In the genomic region with DNA sequence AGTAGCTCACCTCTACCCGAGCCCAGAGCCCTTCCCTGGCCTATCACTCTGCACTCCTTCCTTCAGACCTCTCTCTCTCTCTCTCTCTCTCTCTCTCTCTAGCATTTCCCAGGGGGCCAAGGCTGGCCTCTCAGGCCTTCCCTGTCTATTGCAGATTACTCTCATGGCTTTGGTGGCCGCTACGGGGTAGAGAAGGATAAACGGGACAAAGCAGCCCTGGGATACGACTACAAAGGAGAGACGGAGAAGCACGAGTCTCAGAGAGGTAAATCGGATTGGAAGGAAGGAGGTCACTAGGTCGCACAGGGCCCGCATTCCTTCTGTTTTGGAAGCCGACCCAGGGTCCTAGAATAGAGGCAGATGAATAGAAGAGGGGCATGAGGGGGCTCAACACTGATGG, we compare ENCODE assay signal across 21 mouse cellular contexts. TPM values are rescaled to one million over a fixed set of nuclear protein-coding genes. Genes with fewer than 3 reads are reported as not detected.
DNase-seq lines count a peak whose midpoint lies in the region; ATAC-seq lines count a peak whose summit lies in the region.
"Had no signal": no experiment of that assay in that cellular context is flagged by ENCODE, and none has a peak within 500 bp of the region (broad histone marks: within the 10 kb centered on the region; RNA-seq: fewer than 3 reads in every experiment).

No protein-coding gene starts in this region.

- DNase-seq in heart, adult 11 months = peak; percentile 67
- DNase-seq in midbrain, embryonic 10.5 days (ENCODE audit: low spot score) = peak; percentile 40
- peak; percentile 10 for DNase-seq in retina, embryonic 14.5 days (ENCODE audit: low spot score)
- no peak for DNase-seq in embryo, embryonic 10 days (ENCODE audit: low spot score)
- DNase-seq in right cerebral cortex, postnatal 14 days = no peak
- DNase-seq: adrenal gland, adult 2 months; adrenal gland, postnatal 10 days; adrenal gland, postnatal 25 days; cerebellum, adult 11 months; cerebellum, adult 18-20 months; cerebellum, adult 8-10 months; cerebellum, adult 9-11 months; cerebellum, postnatal 14 days had no signal

- no peak overlapping the region for H3K4me2 ChIP-seq in heart, embryonic 12.5 days
- no peak overlapping the region for H3K4me2 ChIP-seq in midbrain, embryonic 15.5 days
- H3K4me2 ChIP-seq: embryonic facial prominence, embryonic 12.5 days; forebrain, embryonic 12.5 days had no signal

- H3K9me3 ChIP-seq in heart, embryonic 12.5 days (replicated peaks) = no peaks in the 10 kb centered on the region
- H3K9me3 ChIP-seq in midbrain, embryonic 10.5 days (replicated peaks) = no peaks in the 10 kb centered on the region
- H3K9me3 ChIP-seq in midbrain, embryonic 15.5 days = no peaks in the 10 kb centered on the region
- H3K9me3 ChIP-seq: embryonic facial prominence, embryonic 10.5 days; embryonic facial prominence, embryonic 12.5 days; forebrain, embryonic 12.5 days had no signal

- no peaks in the 10 kb centered on the region for H3K36me3 ChIP-seq in heart, embryonic 12.5 days
- H3K36me3 ChIP-seq in midbrain, embryonic 10.5 days = no peaks in the 10 kb centered on the region
- H3K36me3 ChIP-seq in midbrain, embryonic 15.5 days (replicated peaks) = no peaks in the 10 kb centered on the region
- H3K36me3 ChIP-seq: embryonic facial prominence, embryonic 10.5 days; embryonic facial prominence, embryonic 12.5 days; forebrain, embryonic 12.5 days had no signal

- 78% methylated on average over 11 of the region's 11 CpGs for WGBS in heart, embryonic 12.5 days
- 19% methylated on average over 11 of the region's 11 CpGs for WGBS in midbrain, embryonic 10.5 days
- WGBS in midbrain, embryonic 15.5 days = 18% methylated on average over 11 of the region's 11 CpGs

- no peaks in the 10 kb centered on the region for H3K27me3 ChIP-seq in heart, embryonic 12.5 days (replicated peaks)
- H3K27me3 ChIP-seq in midbrain, embryonic 10.5 days (ENCODE audit: low read depth, poor library complexity, severe bottlenecking) = no peaks in the 10 kb centered on the region
- no peaks in the 10 kb centered on the region for H3K27me3 ChIP-seq in midbrain, embryonic 15.5 days (replicated peaks)
- H3K27me3 ChIP-seq: embryonic facial prominence, embryonic 12.5 days; forebrain, embryonic 12.5 days had no signal

- H3K27ac ChIP-seq in heart, embryonic 12.5 days (ENCODE audit: poor library complexity, severe bottlenecking) = no peak overlapping the region
- H3K27ac ChIP-seq in midbrain, embryonic 10.5 days (replicated peaks) = peak overlapping the region; percentile 69
- no peak overlapping the region for H3K27ac ChIP-seq in midbrain, embryonic 15.5 days
- H3K27ac ChIP-seq: embryonic facial prominence, embryonic 10.5 days; embryonic facial prominence, embryonic 12.5 days; forebrain, embryonic 12.5 days had no signal

- no peaks in the 10 kb centered on the region for H3K4me1 ChIP-seq in heart, embryonic 12.5 days (replicated peaks)
- peaks cover 19% of the 10 kb centered on the region for H3K4me1 ChIP-seq in midbrain, embryonic 10.5 days
- no peaks in the 10 kb centered on the region for H3K4me1 ChIP-seq in midbrain, embryonic 15.5 days
- H3K4me1 ChIP-seq: embryonic facial prominence, embryonic 10.5 days; embryonic facial prominence, embryonic 12.5 days; forebrain, embryonic 12.5 days had no signal

- no peak for ATAC-seq in heart, embryonic 12.5 days (ENCODE audit: insufficient number of reproducible peaks, low FRiP score)
- no peak for ATAC-seq in midbrain, embryonic 15.5 days (replicated peaks)
- ATAC-seq: forebrain, embryonic 14.5 days; forebrain, embryonic 16.5 days had no signal

- no peak overlapping the region for H3K4me3 ChIP-seq in heart, embryonic 12.5 days
- no peak overlapping the region; the same call in 1 of the 2 replicates for H3K4me3 ChIP-seq in midbrain, embryonic 10.5 days
- no peak overlapping the region for H3K4me3 ChIP-seq in midbrain, embryonic 15.5 days
- H3K4me3 ChIP-seq: embryonic facial prominence, embryonic 10.5 days; embryonic facial prominence, embryonic 12.5 days; forebrain, embryonic 12.5 days had no signal

- no peak overlapping the region for H3K9ac ChIP-seq in heart, embryonic 12.5 days
- no peak overlapping the region for H3K9ac ChIP-seq in midbrain, embryonic 15.5 days
- H3K9ac ChIP-seq: embryonic facial prominence, embryonic 12.5 days; forebrain, embryonic 12.5 days had no signal

RNA-seq across cellular contexts. Expression of gene Hcls1, which starts 20.3 kb away (rescaled TPM):
- polyA plus RNA-seq in heart, embryonic 12.5 days (2016; fragmentation: Nextera tagmentation; extraction: Ambion mirVana) = 4.1 and 4.2 TPM in 2 replicates
- polyA plus RNA-seq in midbrain, embryonic 10.5 days (2016; fragmentation: Nextera tagmentation; extraction: Ambion mirVana) = 2.5 and 2.7 TPM in 2 replicates
- polyA plus RNA-seq in midbrain, embryonic 15.5 days (2015; fragmentation: Nextera tagmentation; extraction: Ambion mirVana) = 2.1 and 2.5 TPM in 2 replicates
- polyA plus RNA-seq: C2C12 had no signal

RNA-seq across cellular contexts. Expression of gene Fbxo40, which starts 35.2 kb away (rescaled TPM):
- polyA plus RNA-seq in heart, embryonic 12.5 days (2016; fragmentation: Nextera tagmentation; extraction: Ambion mirVana) = 10.1 and 10.4 TPM in 2 replicates
- 0.02 TPM in 1 of 2 replicates, not detected in the other for polyA plus RNA-seq in midbrain, embryonic 10.5 days (2016; fragmentation: Nextera tagmentation; extraction: Ambion mirVana)
- polyA plus RNA-seq in midbrain, embryonic 15.5 days (2015; fragmentation: Nextera tagmentation; extraction: Ambion mirVana) = 0.10 TPM in 1 of 2 replicates, not detected in the other
- polyA plus RNA-seq: forebrain, embryonic 12.5 days had no signal

RNA-seq across cellular contexts. Expression of gene Polq, which starts 56.5 kb away (rescaled TPM):
- polyA plus RNA-seq in heart, embryonic 12.5 days (2016; fragmentation: Nextera tagmentation; extraction: Ambion mirVana) = 7.2 and 7.3 TPM in 2 replicates
- 11.9 and 12.5 TPM in 2 replicates for polyA plus RNA-seq in midbrain, embryonic 10.5 days (2016; fragmentation: Nextera tagmentation; extraction: Ambion mirVana)
- 3.2 and 3.3 TPM in 2 replicates for polyA plus RNA-seq in midbrain, embryonic 15.5 days (2015; fragmentation: Nextera tagmentation; extraction: Ambion mirVana)

Comparison
In these comparisons a context has a peak if more than half of its experiments do, and no peak if none do; other contexts are left out.
1. DNase-seq: peak in heart, adult 11 months (single experiment), midbrain, embryonic 10.5 days (single experiment) and retina, embryonic 14.5 days (single experiment); none in embryo, embryonic 10 days (single experiment) and right cerebral cortex, postnatal 14 days (single experiment).
2. RNA of gene Fbxo40, which starts 35.2 kb away (polyA plus RNA-seq): 10.1 to 10.4 TPM in heart, embryonic 12.5 days; 0.10 TPM in midbrain, embryonic 15.5 days and 0.02 TPM in midbrain, embryonic 10.5 days; every median in the first group is over 10 times any median in the second.